ENCODE assay signal across 10 mouse cellular contexts in genomic region chr11:35877651-35878558, GRCm38 (mm10). TPM values are rescaled to one million over a fixed set of nuclear protein-coding genes. Genes with fewer than 3 reads are reported as not detected.
A peak's percentile ranks its signal among the peaks of the same experiment; 100 is the strongest.
DNase-seq lines count a peak whose midpoint lies in the region; ATAC-seq lines count a peak whose summit lies in the region.
"Had no signal": no experiment of that assay in that cellular context is flagged by ENCODE, and none has a peak within 500 bp of the region (broad histone marks: within the 10 kb centered on the region; RNA-seq: fewer than 3 reads in every experiment).

No protein-coding gene starts in this region.

- no peak overlapping the region for H3K27ac ChIP-seq in kidney, embryonic 16.5 days (ENCODE audit: low read length)
- peak overlapping the region; percentile 68 for H3K27ac ChIP-seq in forebrain, embryonic 16.5 days (ENCODE audit: low read length)
- H3K27ac ChIP-seq in midbrain, embryonic 16.5 days (ENCODE audit: low read length) = peak overlapping the region; percentile 32
- H3K27ac ChIP-seq: liver, embryonic 12.5 days had no signal

- H3K4me2 ChIP-seq in kidney, embryonic 16.5 days (replicated peaks; ENCODE audit: low read depth, low read length) = no peak overlapping the region
- H3K4me2 ChIP-seq in forebrain, embryonic 16.5 days (ENCODE audit: low read length) = no peak overlapping the region
- H3K4me2 ChIP-seq in midbrain, embryonic 16.5 days (ENCODE audit: low read length) = no peak overlapping the region
- H3K4me2 ChIP-seq: liver, embryonic 12.5 days had no signal

- 0 out of 2 replicates have a peak, but pooled peaks have one; percentile 16 for ATAC-seq in kidney, embryonic 16.5 days (ENCODE audit: low FRiP score, low TSS enrichment)
- ATAC-seq in forebrain, embryonic 16.5 days = peak; percentile 68
- ATAC-seq in midbrain, embryonic 16.5 days = no peak
- ATAC-seq in erythroblast, adult 5-6 weeks (replicated peaks; ENCODE audit: low FRiP score, poor library complexity, severe bottlenecking) = no peak
- ATAC-seq: liver, embryonic 12.5 days had no signal

- H3K9me3 ChIP-seq in kidney, embryonic 16.5 days (ENCODE audit: low read length) = no peaks in the 10 kb centered on the region
- no peaks in the 10 kb centered on the region for H3K9me3 ChIP-seq in forebrain, embryonic 16.5 days (ENCODE audit: control insufficient read depth, low read length)
- H3K9me3 ChIP-seq in midbrain, embryonic 16.5 days (replicated peaks; ENCODE audit: control insufficient read depth, low read length, poor library complexity, severe bottlenecking) = no peaks in the 10 kb centered on the region
- H3K9me3 ChIP-seq: liver, embryonic 12.5 days had no signal

- H3K4me3 ChIP-seq in kidney, embryonic 16.5 days (ENCODE audit: low read length) = no peak overlapping the region
- no peak overlapping the region for H3K4me3 ChIP-seq in forebrain, embryonic 16.5 days (replicated peaks; ENCODE audit: low read length)
- no peak overlapping the region for H3K4me3 ChIP-seq in midbrain, embryonic 16.5 days (ENCODE audit: low read depth, low read length)
- H3K4me3 ChIP-seq: liver, embryonic 12.5 days had no signal

- WGBS in kidney, embryonic 16.5 days = 52% methylated on average over 14 of the region's 14 CpGs
- 54% methylated on average over 14 of the region's 14 CpGs for WGBS in forebrain, embryonic 16.5 days
- WGBS in midbrain, embryonic 16.5 days = 44% methylated on average over 14 of the region's 14 CpGs

- 0 out of 2 replicates have a peak, but pooled peaks cover 7% of the 10 kb centered on the region for H3K4me1 ChIP-seq in kidney, embryonic 16.5 days (ENCODE audit: insufficient read depth, low read length)
- peaks cover 25% of the 10 kb centered on the region for H3K4me1 ChIP-seq in forebrain, embryonic 16.5 days (replicated peaks; ENCODE audit: control insufficient read depth, insufficient read depth, low read length)
- peaks cover 19% of the 10 kb centered on the region for H3K4me1 ChIP-seq in midbrain, embryonic 16.5 days (ENCODE audit: control insufficient read depth, insufficient read depth, low read length)

- 0 out of 2 replicates have a peak, but pooled peaks cover 13% of the 10 kb centered on the region for H3K36me3 ChIP-seq in kidney, embryonic 16.5 days (ENCODE audit: insufficient read depth, low read length)
- H3K36me3 ChIP-seq in forebrain, embryonic 16.5 days (ENCODE audit: control insufficient read depth, insufficient read depth) = peaks cover 5% of the 10 kb centered on the region; the same call in 1 of the 2 replicates
- H3K36me3 ChIP-seq in midbrain, embryonic 16.5 days (ENCODE audit: control insufficient read depth, insufficient read depth, low read length) = peaks cover 11% of the 10 kb centered on the region
- H3K36me3 ChIP-seq: liver, embryonic 12.5 days had no signal

- no peak overlapping the region for H3K9ac ChIP-seq in kidney, embryonic 16.5 days (replicated peaks; ENCODE audit: low read length)
- H3K9ac ChIP-seq in forebrain, embryonic 16.5 days (replicated peaks; ENCODE audit: low read depth, low read length) = no peak overlapping the region
- H3K9ac ChIP-seq in midbrain, embryonic 16.5 days (ENCODE audit: low read depth, low read length) = no peak overlapping the region
- H3K9ac ChIP-seq: liver, embryonic 12.5 days had no signal

- no peaks in the 10 kb centered on the region for H3K27me3 ChIP-seq in kidney, embryonic 16.5 days (ENCODE audit: insufficient read depth, low read length)
- H3K27me3 ChIP-seq in forebrain, embryonic 16.5 days (replicated peaks; ENCODE audit: control insufficient read depth, insufficient read depth, low read length) = no peaks in the 10 kb centered on the region
- H3K27me3 ChIP-seq in midbrain, embryonic 16.5 days (ENCODE audit: control insufficient read depth, insufficient read depth, low read depth, low read length) = no peaks in the 10 kb centered on the region

- DNase-seq in kidney, adult 11 months = no peak
- peak; percentile 16 to 34 for DNase-seq in adrenal gland, postnatal 36 days
- DNase-seq in gastrocnemius, postnatal 25 days = no peak
- DNase-seq in c-Kit-positive CD71-positive TER-119-positive erythroid progenitor cells, embryonic 14.5 days (ENCODE audit: low spot score) = no peak
- DNase-seq: kidney, adult 9 months had no signal

RNA-seq across cellular contexts. Expression of gene Rars, which starts 43.6 kb away (rescaled TPM):
- polyA plus RNA-seq in kidney, embryonic 16.5 days (2015; fragmentation: Nextera tagmentation; extraction: Ambion mirVana) = 96.5 and 97.2 TPM in 2 replicates
- total RNA-seq in adrenal gland, postnatal 36 days (2021) = 10 to 100 TPM; 71.8 to 82.4 TPM
- polyA plus RNA-seq in forebrain, embryonic 16.5 days (2015; fragmentation: Nextera tagmentation; extraction: Ambion mirVana) = 73.1 and 76.2 TPM in 2 replicates
- 70.2 and 71.9 TPM in 2 replicates for polyA plus RNA-seq in midbrain, embryonic 16.5 days (2015; fragmentation: Nextera tagmentation; extraction: Ambion mirVana)
- total RNA-seq in gastrocnemius, postnatal 25 days (2021) = 10 to 100 TPM; 42.9 to 47.6 TPM
- 20.9 and 22.2 TPM in 2 replicates for total RNA-seq in erythroblast, adult 5-6 weeks (2015; ENCODE audit: low replicate concordance)
- 24.7 and 25.4 TPM in 2 replicates for total RNA-seq in erythroblast, adult 5-6 weeks (2017; ENCODE audit: low replicate concordance)

Comparison
In these comparisons a context has a peak if more than half of its experiments do, and no peak if none do; other contexts are left out.
1. ATAC-seq: peak in kidney, embryonic 16.5 days (single experiment) and forebrain, embryonic 16.5 days (single experiment); none in midbrain, embryonic 16.5 days (single experiment) and erythroblast, adult 5-6 weeks (single experiment).
2. DNase-seq: peak in adrenal gland, postnatal 36 days (2 of 2); none in kidney, adult 11 months (single experiment), gastrocnemius, postnatal 25 days (single experiment) and c-Kit-positive CD71-positive TER-119-positive erythroid progenitor cells, embryonic 14.5 days (single experiment).